Mouse (Mus musculus): ENCODE measurements around the gene Gm6904.

Gene Gm6904

GRCm38 (mm10) chr14:59200711-59201603 lies 59.1 kb downstream of the Gm6904 start, which contains the start of gene Rcbtb1:
Rcbtb1 (plus strand) TSS chr14:59201209.
- CTCF ChIA-PET = interaction anchor here in 3 of 4 experiments (0.6 to 0.7 kb wide), 3 partner anchors 29 to 1790 kb away, joined by 3 read pairs; no protein-coding TSS in a partner anchor
- POLR2A ChIA-PET = interaction anchor here (0.6 to 5.9 kb wide), 24 partner anchors 8 to 425 kb away, joined by 3 to 63 read pairs (median 3); partner anchors contain the start of genes Cab39l (in 2 of the 4), Setdb2 (in 2 of the 4), Cdadc1 (in 1 of the 4) and Shisa2 (in 1 of the 4)

Measured in embryonic stem cell, embryonic (primary cell).